Mouse (Mus musculus) MEL (cell line): ENCODE data around the gene Ifit1bl1. TPM values are rescaled to one million over a fixed set of nuclear protein-coding genes. Genes with fewer than 3 reads are reported as not detected.
A peak's percentile ranks its signal among the peaks of the same experiment; 100 is the strongest.

Experiments used
- DNase-seq: peaks from one replicate; pipeline ENCODE4 v3.0.0; 2011; ENCODE audit warnings: low read depth, low spot score
- H3K27ac ChIP-seq: 2 replicates; pipeline ENCODE4 v1.5.1; 2012; ENCODE audit warnings: low read depth, mild to moderate bottlenecking, control low read depth, low read length, moderate library complexity; ENCODE audit not compliant: control insufficient read depth
- H3K27me3 ChIP-seq, 2 experiments: fragments of 150-350 bp in 1 of 2; sonication (generic) in 1 of 2; 2 replicates each; pipeline ENCODE4 v1.6.1; 2012; ENCODE audit warnings: low read length in 2 of 2, mild to moderate bottlenecking in 2 of 2, improper control_type of control experiment in 1 of 2, moderate library complexity in 1 of 2; ENCODE audit not compliant: insufficient read depth in 2 of 2, control insufficient read depth in 1 of 2
- H3K36me3 ChIP-seq, 2 experiments: 2 replicates each; pipeline ENCODE4 v1.6.1; 2012 to 2014; ENCODE audit warnings: low read length in 2 of 2, improper control_type of control experiment in 1 of 2, inconsistent platforms in 1 of 2, mild to moderate bottlenecking in 1 of 2; ENCODE audit not compliant: insufficient read depth in 2 of 2, control insufficient read depth in 1 of 2
- H3K4me1 ChIP-seq, 2 experiments: fragments of 150-350 bp in 1 of 2; sonication (generic) in 1 of 2; 2 replicates each; pipeline ENCODE4 v1.6.1; 2012; ENCODE audit warnings: low read length in 2 of 2, improper control_type of control experiment in 1 of 2, mild to moderate bottlenecking in 1 of 2; ENCODE audit not compliant: insufficient read depth in 2 of 2, control insufficient read depth in 1 of 2
- H3K4me3 ChIP-seq, 2 experiments: fragments of 150-350 bp in 1 of 2; sonication (generic) in 1 of 2; 2 replicates each; pipeline ENCODE4 v1.5.1; 2012; ENCODE audit warnings: low read depth in 2 of 2, low read length in 2 of 2, mild to moderate bottlenecking in 2 of 2, moderate library complexity in 2 of 2, control low read depth in 1 of 2, improper control_type of control experiment in 1 of 2; ENCODE audit not compliant: control insufficient read depth in 1 of 2, insufficient read depth in 1 of 2
- H3K79me2 ChIP-seq: 2 replicates; pipeline ENCODE4 v1.6.1; 2012; ENCODE audit warnings: mild to moderate bottlenecking, low read length, moderate library complexity; ENCODE audit not compliant: control insufficient read depth, poor library complexity, insufficient read depth
- H3K9ac ChIP-seq: 2 replicates; pipeline ENCODE4 v1.6.1; 2012; ENCODE audit warnings: low read depth, mild to moderate bottlenecking, control low read depth, low read length, moderate library complexity; ENCODE audit not compliant: control insufficient read depth, poor library complexity, severe bottlenecking
- H3K9me3 ChIP-seq: fragments of 150-350 bp; sonication (generic); replicated peaks from 2 replicates; pipeline ENCODE4 v1.6.1; 2012; ENCODE audit warnings: mild to moderate bottlenecking, low read length, improper control_type of control experiment, moderate library complexity; ENCODE audit not compliant: insufficient read depth
- CHD1 ChIP-seq: IDR thresholded peaks from 2 replicates; pipeline ENCODE4 v1.6.1; 2012; ENCODE audit warnings: low read depth, mild to moderate bottlenecking, inconsistent platforms, low read length, improper control_type of control experiment
- CHD2 ChIP-seq: IDR thresholded peaks from 2 replicates; pipeline ENCODE4 v1.6.1; 2011; ENCODE audit warnings: low read length, improper control_type of control experiment
- CTCF ChIP-seq, 3 experiments: IDR thresholded peaks in 2 of 3; conservative IDR thresholded peaks in 1 of 3; 2 replicates each; pipeline ENCODE4 v1.5.1; 2011 to 2012; ENCODE audit warnings: low read length in 3 of 3, low read depth in 2 of 3, mild to moderate bottlenecking in 2 of 3, improper control_type of control experiment in 1 of 3, inconsistent platforms in 1 of 3, mixed read lengths in 1 of 3, moderate library complexity in 1 of 3; ENCODE audit not compliant: control insufficient read depth in 1 of 3, insufficient read depth in 1 of 3, poor library complexity in 1 of 3, severe bottlenecking in 1 of 3
- ELF1 ChIP-seq: IDR thresholded peaks from 2 replicates; pipeline ENCODE4 v1.6.1; 2014; ENCODE audit warnings: low read depth, mild to moderate bottlenecking, inconsistent platforms, low read length, improper control_type of control experiment, moderate library complexity
- EP300 ChIP-seq, 2 experiments: IDR thresholded peaks; 2 replicates each; pipeline ENCODE4 v1.6.1; 2011; ENCODE audit warnings: improper control_type of control experiment in 2 of 2, low read length in 2 of 2, low read depth in 1 of 2, mild to moderate bottlenecking in 1 of 2
- GABPA ChIP-seq: IDR thresholded peaks from 2 replicates; pipeline ENCODE4 v1.6.1; 2012; ENCODE audit warnings: low read depth, mild to moderate bottlenecking, inconsistent platforms, low read length, improper control_type of control experiment, moderate library complexity
- GATA1 ChIP-seq: IDR thresholded peaks from 2 replicates; pipeline ENCODE4 v1.6.1; 2011; ENCODE audit warnings: low read depth, low read length, improper control_type of control experiment
- HCFC1 ChIP-seq: IDR thresholded peaks from 2 replicates; pipeline ENCODE4 v1.6.1; 2012; ENCODE audit warnings: low read depth, mild to moderate bottlenecking, inconsistent platforms, low read length, improper control_type of control experiment, moderate library complexity
- MAFK ChIP-seq: IDR thresholded peaks from 2 replicates; pipeline ENCODE4 v1.6.1; 2011; ENCODE audit warnings: low read depth, mild to moderate bottlenecking, low read length, improper control_type of control experiment, borderline replicate concordance
- MAX ChIP-seq: IDR thresholded peaks from 2 replicates; pipeline ENCODE4 v1.6.1; 2011; ENCODE audit warnings: low read length, improper control_type of control experiment
- MEF2A ChIP-seq: IDR thresholded peaks from 2 replicates; pipeline ENCODE4 v1.6.1; 2014; ENCODE audit warnings: low read depth, mild to moderate bottlenecking, inconsistent platforms, low read length, improper control_type of control experiment; ENCODE audit not compliant: poor library complexity, insufficient replicate concordance, severe bottlenecking; ENCODE audit errors: extremely low read depth
- MXI1 ChIP-seq: IDR thresholded peaks from 2 replicates; pipeline ENCODE4 v1.6.1; 2011; ENCODE audit warnings: mild to moderate bottlenecking, low read depth, low read length, improper control_type of control experiment
- NELFE ChIP-seq: IDR thresholded peaks from 2 replicates; pipeline ENCODE4 v1.6.1; 2011; ENCODE audit warnings: low read depth, low read length, improper control_type of control experiment
- NRF1 ChIP-seq: IDR thresholded peaks from 2 replicates; pipeline ENCODE4 v1.6.1; 2014; ENCODE audit warnings: low read depth, mild to moderate bottlenecking, inconsistent platforms, low read length, improper control_type of control experiment, moderate library complexity; ENCODE audit not compliant: poor library complexity, insufficient read depth, severe bottlenecking
- POLR2AphosphoS5 ChIP-seq: IDR thresholded peaks from 2 replicates; pipeline ENCODE4 v1.6.1; 2012; ENCODE audit warnings: low read depth, borderline replicate concordance, mild to moderate bottlenecking, inconsistent platforms, low read length, moderate library complexity, mixed read lengths
- SIN3A ChIP-seq: IDR thresholded peaks from 2 replicates; pipeline ENCODE4 v1.6.1; 2012; ENCODE audit warnings: low read length, improper control_type of control experiment, inconsistent platforms
- TAL1 ChIP-seq: IDR thresholded peaks from 2 replicates; pipeline ENCODE4 v1.6.1; 2012; ENCODE audit warnings: mild to moderate bottlenecking, inconsistent platforms, low read length, moderate library complexity, mixed read lengths
- TCF12 ChIP-seq: IDR thresholded peaks from 2 replicates; pipeline ENCODE4 v1.6.1; 2014; ENCODE audit warnings: low read depth, mild to moderate bottlenecking, inconsistent platforms, low read length, improper control_type of control experiment, moderate library complexity
- USF2 ChIP-seq, 2 experiments: IDR thresholded peaks; 2 replicates each; pipeline ENCODE4 v1.6.1; 2011 to 2012; ENCODE audit warnings: improper control_type of control experiment in 2 of 2, low read length in 2 of 2, borderline replicate concordance in 1 of 2, inconsistent platforms in 1 of 2, low read depth in 1 of 2, mild to moderate bottlenecking in 1 of 2; ENCODE audit not compliant: insufficient read depth in 1 of 2
- ZMIZ1 ChIP-seq: IDR thresholded peaks from 2 replicates; pipeline ENCODE4 v1.6.1; 2012; ENCODE audit warnings: low read depth, mild to moderate bottlenecking, inconsistent platforms, low read length, improper control_type of control experiment, moderate library complexity
- ZNF384 ChIP-seq: IDR thresholded peaks from 2 replicates; pipeline ENCODE4 v1.6.1; 2012; ENCODE audit warnings: low read depth, mild to moderate bottlenecking, inconsistent platforms, low read length, improper control_type of control experiment
- polyA plus RNA-seq, 2 experiments: library from polyadenylated mRNA; stranded (reverse) in 1 of 2; unstranded in 1 of 2; fragments of >175 nt in 1 of 2; fragments of >200 nt in 1 of 2; gene quantifications; 2 replicates each; pipeline versions ENCODE4 v1.2.1 to v1.2.4; 2012; ENCODE audit warnings: low replicate concordance in 2 of 2, low read depth in 1 of 2; ENCODE audit not compliant: insufficient read length in 2 of 2, insufficient read depth in 1 of 2, missing spikeins in 1 of 2
- total RNA-seq: library from RNA; depleted of rRNA; stranded (reverse); fragments of 300-350 nt; gene quantifications from 2 replicates; pipeline ENCODE4 v1.2.3, GENCODE M21; 2012

The Ifit1bl1 gene
- total and polyA plus RNA-seq, 3 experiments = 0.08 TPM; not detected in 2

- peaks cover 1 to 3% of the 10 kb centered on the region in 2 experiments; a peak in 2 of 4 replicates for H3K27me3 ChIP-seq
- no peak overlapping the region for H3K4me3 ChIP-seq
- H3K27ac ChIP-seq = no peak overlapping the region
- no peaks in the 10 kb centered on the region for H3K79me2 ChIP-seq
- no peak for DNase-seq
- no peaks in the 10 kb centered on the region for H3K36me3 ChIP-seq
- TF ChIP-seq ELF1 = no peak
- TF ChIP-seq TCF12 = no peak
- no peak for TF ChIP-seq GATA1
- no peak for TF ChIP-seq GABPA
- no peak for TF ChIP-seq SIN3A
- H3K9ac ChIP-seq = no peak overlapping the region
- H3K4me1 ChIP-seq = no peaks in the 10 kb centered on the region
- H3K9me3 ChIP-seq = no peaks in the 10 kb centered on the region
Measured at GRCm38 (mm10) chr19:34568988-34569895, 32.5 kb downstream of the Ifit1bl1 start.

GRCm38 (mm10) chr19:34566178-34566784 is 35.5 kb downstream of the Ifit1bl1 start:
- H3K79me2 ChIP-seq = no peaks in the 10 kb centered on the region
- H3K27ac ChIP-seq = no peak overlapping the region
- no peak overlapping the region for H3K4me3 ChIP-seq
- H3K27me3 ChIP-seq = peaks cover 0 to 1% of the 10 kb centered on the region in 2 experiments; a peak in 1 of 4 replicates
- H3K9ac ChIP-seq = no peak overlapping the region
- no peak for TF ChIP-seq MAFK
- DNase-seq = no peak
- H3K36me3 ChIP-seq = peaks cover 0 to 17% of the 10 kb centered on the region in 2 experiments; a peak in 2 of 4 replicates
- H3K9me3 ChIP-seq = no peaks in the 10 kb centered on the region
- H3K4me1 ChIP-seq = peaks cover 0 to 10% of the 10 kb centered on the region in 2 experiments; a peak in 2 of 4 replicates

GRCm38 (mm10) chr19:34562556-34562955 is 39.2 kb downstream of the Ifit1bl1 start:
- Histone ChIP-seq H3K27me3 (peaks cover 0 to under 1% of the 10 kb centered on the region in 2 experiments; a peak in 1 of 4 replicates), H3K27ac (peak overlapping the region; percentile 60), H3K79me2 (no peaks in the 10 kb centered on the region), H3K36me3 (peaks cover 0 to 20% of the 10 kb centered on the region in 2 experiments; a peak in 2 of 4 replicates), H3K4me3 (no peak overlapping the region), H3K9ac (no peak overlapping the region), H3K4me1 (peaks cover 0 to 16% of the 10 kb centered on the region in 2 experiments; a peak in 2 of 4 replicates), H3K9me3 (no peaks in the 10 kb centered on the region)
- peak; percentile 87 for DNase-seq
- TF ChIP-seq TAL1 (peak; percentile 63), MAX (peak; percentile 58; the same call in 1 of the 2 replicates), NRF1 (no peak), EP300 (IDR thresholded peaks at IDR 0.05; ENCODE audit: low read depth in 1 of 2, low read length in 2 of 2) (peak; percentile 80 to 82), ELF1 (peak; percentile 62; the same call in 1 of the 2 replicates), MAFK (no peak), CHD1 (no peak), ZMIZ1 (no peak), USF2 (IDR thresholded peaks at IDR 0.05; ENCODE audit: borderline replicate concordance in 1 of 2, insufficient read depth in 1 of 2, low read depth in 1 of 2, low read length in 2 of 2) (no peak), MXI1 (peak; percentile 43; the same call in 1 of the 2 replicates), POLR2AphosphoS5 (no peak), ZNF384 (no peak), CTCF (IDR thresholded peaks at IDR 0.05 in 2 of 3, conservative IDR thresholded peaks at IDR 0.05 in 1 of 3; ENCODE audit: control insufficient read depth in 1 of 3, insufficient read depth in 1 of 3, low read depth in 2 of 3, low read length in 3 of 3, poor library complexity in 1 of 3, severe bottlenecking in 1 of 3) (no peak), MEF2A (no peak), NELFE (no peak; the same call in 1 of the 2 replicates), CHD2 (no peak), HCFC1 (0 out of 2 replicates have a peak, but pooled peaks have one; percentile 57)
